Mouse (Mus musculus) brain, embryonic 14.5 days (tissue): Measurements from ENCODE around the gene Fggy.

ENCODE experiments used
- CTCF ChIP-seq: fragments of 200-500 bp; IDR thresholded peaks from 2 replicates; pipeline ENCODE4 v1.5.1; 2012; ENCODE audit warnings: inconsistent platforms, mild to moderate bottlenecking, moderate library complexity, borderline replicate concordance; ENCODE audit not compliant: insufficient read depth, insufficient read length; ENCODE audit errors: extremely low read depth
- POLR2A ChIP-seq: fragments of 200-500 bp; IDR thresholded peaks from 2 replicates; pipeline ENCODE4 v1.6.1; 2012; ENCODE audit warnings: mild to moderate bottlenecking, inconsistent platforms, borderline replicate concordance; ENCODE audit not compliant: poor library complexity, insufficient read depth, insufficient read length, severe bottlenecking; ENCODE audit errors: extremely low read depth

DNA sequence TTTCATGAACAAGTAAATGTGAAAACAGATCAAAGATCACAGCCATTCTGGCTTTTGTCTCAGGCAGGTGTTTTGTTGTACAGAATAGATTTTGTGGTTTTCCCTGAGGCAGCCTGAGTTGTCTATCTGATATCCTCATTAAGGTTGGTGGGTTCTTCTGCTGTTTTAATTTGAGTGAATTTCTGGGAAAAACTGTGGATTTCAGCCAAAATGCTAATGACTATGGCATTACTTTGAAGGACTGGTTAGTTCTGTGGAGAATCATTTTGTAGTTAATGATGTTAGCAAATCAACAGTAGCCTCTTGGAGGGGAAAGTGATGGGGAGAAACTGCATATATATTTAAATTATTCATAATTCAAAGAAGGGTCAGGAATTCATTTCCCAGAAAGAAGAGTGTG is 16.4 kb downstream of the Fggy start:
- TF ChIP-seq CTCF (no peak), POLR2A (no peak)
